Mouse (Mus musculus) kidney, adult 10 weeks (tissue): Measurements from ENCODE around the gene Mgarp. TPM values are rescaled to one million over a fixed set of nuclear protein-coding genes. Genes with fewer than 3 reads are reported as not detected.

ENCODE experiments used
- polyA plus RNA-seq: library from polyadenylated mRNA; stranded (reverse); fragments of 350-450 nt; fragmentation: Illumina TruSeq; extraction: RNeasy Lipid Tissue Mini Kit (QIAGEN cat#74804); gene quantifications from one replicate; pipeline ENCODE4 v1.2.3, GENCODE M21; 2014; ENCODE audit warnings: low read depth, low replicate concordance

Gene Mgarp
- not detected for polyA plus RNA-seq

DNA sequence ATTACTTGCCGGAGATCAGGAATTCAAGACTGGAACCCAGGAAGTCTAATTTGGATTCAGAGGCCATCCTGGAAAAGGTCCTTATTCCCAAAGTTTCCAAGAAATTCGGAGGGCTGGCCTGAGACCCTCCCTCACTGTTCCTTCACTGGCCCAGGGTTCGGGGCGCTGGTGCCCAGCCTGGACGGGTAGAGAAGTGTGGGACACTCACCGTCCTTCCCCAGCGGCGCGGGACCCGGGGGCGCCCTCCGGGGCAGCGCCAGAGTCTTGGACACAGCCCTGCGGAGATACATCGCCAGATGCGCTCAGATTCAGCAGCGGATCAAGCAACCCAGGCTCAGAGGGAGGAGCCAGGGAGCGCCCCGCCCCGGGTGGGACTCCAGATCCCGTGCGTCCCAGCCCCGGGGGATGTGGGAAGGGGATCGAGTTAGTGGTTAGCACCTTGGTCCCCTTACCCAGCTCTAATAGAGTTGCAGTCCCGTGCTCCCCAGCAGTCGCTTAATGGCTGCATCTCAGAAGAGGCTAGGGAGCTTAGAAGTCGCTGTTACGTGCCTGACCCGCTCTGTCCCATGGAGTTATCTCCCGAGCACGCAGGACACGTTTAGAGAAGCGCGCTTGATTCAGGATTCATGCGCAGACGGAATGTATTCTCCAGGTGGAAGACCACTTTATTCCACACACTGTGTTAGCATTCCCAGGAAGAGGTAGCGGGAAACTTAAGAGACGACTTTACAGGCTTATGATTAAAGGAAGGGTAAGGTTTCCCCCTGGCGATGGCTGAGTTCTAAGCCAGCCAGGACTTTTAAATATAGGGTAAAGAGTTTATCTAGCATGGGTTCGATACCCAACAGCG lies at the start of gene Mgarp:
Gene Mgarp, minus strand, starts transcription at position 520 of the 850 bp plus-strand sequence.

DNA sequence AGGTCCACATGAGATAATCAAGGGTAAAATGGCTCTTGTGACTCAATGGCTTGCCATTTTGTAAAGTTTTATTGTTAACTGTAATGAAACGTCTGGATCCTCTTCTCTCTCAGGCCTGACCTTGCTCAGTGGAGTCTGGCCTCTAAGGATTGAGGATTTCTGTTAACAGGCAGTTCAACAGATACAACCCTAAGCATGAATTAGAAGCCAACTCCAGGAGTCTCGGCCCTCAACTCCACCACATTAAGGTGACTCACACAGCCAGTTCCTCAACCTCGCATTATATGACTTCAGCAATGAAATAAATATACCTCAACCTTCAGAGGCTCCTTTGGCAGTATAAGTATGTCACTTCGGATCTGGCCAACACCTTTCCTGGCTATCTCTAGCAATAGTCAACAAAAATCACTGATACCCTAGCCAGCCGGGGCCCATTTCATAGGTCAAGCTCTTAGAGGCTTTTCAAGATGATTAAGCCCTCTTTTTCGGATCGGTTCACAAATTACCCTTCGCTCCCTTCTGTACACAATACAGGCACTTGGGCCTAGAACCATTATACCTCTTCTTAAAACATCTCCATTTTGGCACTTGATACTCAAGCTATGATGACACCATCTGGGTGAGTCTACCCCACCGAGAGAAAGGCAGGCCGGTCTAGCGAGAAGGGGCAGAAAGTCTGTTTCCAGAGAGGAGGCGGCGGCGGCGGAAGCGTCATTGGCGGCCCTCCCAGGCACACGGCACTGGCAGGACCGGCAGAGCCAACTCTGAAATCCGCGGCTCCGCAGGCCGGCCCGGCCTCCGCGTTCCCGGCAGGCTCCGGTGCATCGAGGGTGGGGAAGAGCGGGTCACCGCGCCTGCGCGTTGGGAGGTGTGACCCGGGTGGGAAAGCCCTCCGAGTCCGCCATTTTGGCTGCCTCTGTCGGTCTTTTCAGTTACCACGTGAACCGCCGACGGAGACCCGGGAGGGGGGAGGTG lies 18.8 kb upstream of the Mgarp start, which contains the start of gene Naa15:
Gene Naa15, plus strand, starts transcription at position 51 of the 975 bp plus-strand sequence.

DNA sequence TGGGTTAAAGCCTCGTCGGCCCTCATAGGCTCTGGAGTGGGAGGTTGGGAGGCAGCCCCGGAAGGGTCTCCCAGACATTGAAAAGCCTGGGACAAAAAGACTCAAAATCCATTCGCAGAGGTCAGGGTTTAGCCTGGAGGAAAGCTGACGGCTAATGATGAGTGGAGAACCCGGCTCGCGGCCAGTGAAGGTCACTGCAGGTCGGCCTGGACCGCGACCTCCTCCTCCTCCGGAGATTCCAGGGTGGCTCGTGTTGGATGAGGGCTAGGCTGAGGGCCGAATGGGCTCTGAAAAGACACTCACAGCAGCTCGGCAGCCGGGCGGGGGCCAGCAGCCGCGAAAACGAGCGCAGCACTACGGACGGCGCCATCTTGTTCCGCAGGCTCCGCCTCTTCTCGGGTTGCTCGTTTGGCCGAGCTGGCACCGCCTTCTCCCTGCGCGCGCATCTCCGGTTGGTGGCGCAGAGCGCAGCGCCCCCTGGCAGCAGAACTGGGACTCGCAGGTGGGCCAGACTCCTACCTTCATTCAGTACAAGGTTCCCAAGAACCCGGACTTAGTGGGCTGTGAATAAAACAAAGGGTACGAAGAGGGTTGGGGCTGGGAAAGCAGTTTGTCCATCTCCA lies 12.1 kb upstream of the Mgarp start, which contains the start of gene Ndufc1:
Gene Ndufc1, minus strand, starts transcription at position 428 of the 623 bp plus-strand sequence.

DNA sequence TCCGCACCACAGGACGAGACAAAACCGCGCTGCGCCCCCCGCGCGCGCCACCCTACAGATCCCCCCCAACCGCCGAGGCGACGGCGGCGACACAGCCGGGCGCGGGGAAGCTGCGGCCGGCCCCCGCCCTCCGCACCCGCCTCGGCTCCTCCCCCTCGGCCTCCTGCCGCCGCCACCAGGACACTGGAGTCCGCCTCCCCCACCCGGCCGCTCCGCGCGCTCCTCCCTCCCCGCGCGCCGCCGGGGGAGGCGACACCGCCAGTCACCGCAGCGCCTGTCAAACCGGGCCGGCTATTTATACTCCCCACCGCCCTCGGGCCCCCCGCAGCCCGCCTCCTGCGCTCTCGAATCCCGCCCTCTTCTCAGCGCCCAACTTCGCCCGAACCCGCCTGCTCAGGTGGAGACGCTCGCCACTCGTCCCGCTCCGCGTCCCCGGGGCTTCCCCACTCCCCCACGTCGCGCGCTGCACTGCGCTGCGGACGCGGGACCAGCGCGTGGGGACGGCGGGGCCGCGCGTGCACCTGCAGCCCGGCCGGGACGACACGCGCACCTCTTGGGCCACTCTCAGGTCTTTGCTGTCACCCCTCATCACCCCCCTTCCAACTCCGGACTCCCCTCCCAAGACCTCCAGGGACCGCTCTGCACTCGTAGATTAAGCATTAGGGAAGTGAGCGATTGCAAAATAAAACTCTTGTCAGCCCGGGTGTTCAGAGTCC lies 55.8 kb downstream of the Mgarp start, which contains the start of gene Elf2:
Gene Elf2, minus strand, starts transcription at position 112 of the 716 bp plus-strand sequence.

Other genes with a start within 250 kb of the Mgarp start
- gene Noct, start 172.3 kb downstream of the Mgarp start, polyA plus RNA-seq, result 13.9 TPM
- 27.5 TPM for gene Elf2, start 56.1 kb downstream of the Mgarp start, polyA plus RNA-seq
- gene Ndufc1, start 12.2 kb upstream of the Mgarp start, polyA plus RNA-seq, result 729 TPM
- 103 TPM for gene Naa15, start 18.4 kb upstream of the Mgarp start, polyA plus RNA-seq
- 24.6 TPM for gene Rab33b, start 87.2 kb upstream of the Mgarp start, polyA plus RNA-seq
- 18.8 TPM for gene Setd7, start 164.1 kb upstream of the Mgarp start, polyA plus RNA-seq